Mouse (Mus musculus) cerebellum, postnatal 36 days (tissue): ENCODE results near the gene Olfr551.

Source experiments
- DNase-seq, 2 experiments: peaks; one replicate each; pipeline ENCODE4 v3.0.0; 2021 to 2022; ENCODE audit warnings: mixed read lengths in 2 of 2

Gene Olfr551

DNA sequence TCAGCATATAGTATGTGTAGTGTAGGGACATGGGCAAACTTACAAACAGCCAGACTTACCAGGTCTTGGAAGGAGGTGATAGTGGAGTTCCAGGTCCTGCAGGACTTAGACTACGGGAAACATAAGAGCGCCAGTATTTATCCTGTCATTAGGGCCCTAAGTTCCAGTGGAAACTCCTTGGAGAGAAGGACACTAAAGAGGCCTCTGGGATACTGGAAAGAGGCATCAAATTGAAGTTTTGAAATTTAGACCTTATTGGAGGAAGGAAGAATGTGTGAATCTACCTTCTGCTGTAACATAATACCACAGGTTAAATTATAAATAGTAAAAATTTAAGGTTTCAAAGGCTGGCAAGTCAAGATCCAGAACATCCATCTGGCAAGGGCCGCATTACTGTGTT is at the start of gene Olfr551:
Olfr551 (minus strand) TSS at position 101 of the 400 bp plus-strand sequence.
- no peak for DNase-seq

GRCm38 (mm10) chr7:102638132-102638531 is 46.4 kb upstream of the Olfr551 start, which contains the start of gene Olfr554:
Gene Olfr554, plus strand, starts transcription at chr7:102638432.
- DNase-seq, result no peak

- DNase-seq, result peak; percentile 9 to 37
Observed at GRCm38 (mm10) chr7:102636665-102637064, 45.0 kb upstream of the Olfr551 start.

GRCm38 (mm10) chr7:102620368-102620767 is 28.7 kb upstream of the Olfr551 start:
- DNase-seq, result peak in 1 of 2 experiments; percentile 9

DNA sequence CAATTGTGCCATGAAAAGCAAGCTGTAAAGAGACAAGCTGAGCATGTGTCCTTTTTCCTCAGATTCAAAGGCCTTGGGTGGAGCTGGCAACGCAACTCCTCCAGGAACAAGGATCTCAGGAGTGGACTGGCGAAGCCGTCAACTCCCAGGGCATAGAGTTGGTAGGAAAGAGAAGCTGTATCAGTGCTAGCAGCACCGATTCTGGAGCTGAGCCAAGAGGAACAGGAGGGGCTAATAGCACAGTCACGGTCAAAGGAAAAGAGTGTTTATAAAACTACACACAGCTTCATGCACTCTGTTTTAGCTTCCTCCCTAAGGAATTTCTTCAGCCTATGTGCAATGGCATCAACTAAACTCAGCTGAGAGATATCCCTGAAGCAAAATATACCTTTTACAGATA is 27.9 kb upstream of the Olfr551 start:
- no peak for DNase-seq

- DNase-seq, result no peak
Observed at GRCm38 (mm10) chr7:102618118-102618517, 26.4 kb upstream of the Olfr551 start, which contains the start of gene Olfr553. Gene Olfr553, minus strand, starts transcription at chr7:102618218.

DNA sequence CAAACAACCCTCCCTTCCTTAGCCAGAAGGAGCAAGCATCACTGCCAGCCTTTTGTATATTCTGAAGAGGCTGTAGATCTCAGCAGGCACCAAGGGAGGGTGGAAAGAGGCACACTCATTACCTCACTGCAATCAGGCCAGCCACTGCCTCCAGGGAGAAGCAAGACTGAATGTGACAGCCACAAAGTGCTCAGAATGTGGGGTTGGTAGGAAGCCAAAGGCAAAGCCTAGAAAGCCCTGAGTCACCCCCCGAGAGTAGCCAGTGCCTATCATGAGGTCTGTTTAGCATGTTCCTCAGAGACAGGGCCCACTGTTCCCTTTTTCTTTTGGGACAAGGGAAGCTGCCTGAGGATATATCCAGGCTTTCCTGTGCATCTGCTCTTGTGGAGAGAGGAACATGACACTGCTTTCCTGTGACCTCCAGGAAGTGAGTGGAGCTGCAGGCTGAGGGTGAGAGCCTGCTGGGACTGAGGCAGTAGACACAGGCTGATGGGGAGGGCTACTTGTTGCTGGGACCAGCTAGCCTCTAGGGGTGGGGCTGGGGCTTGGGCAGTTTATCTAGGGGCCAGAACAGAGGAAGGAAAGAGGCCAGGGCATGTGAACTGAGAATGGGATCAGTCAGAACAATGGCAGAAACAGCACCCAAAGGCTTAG is 5.8 kb upstream of the Olfr551 start, which contains the start of gene Olfr552:
Olfr552 (plus strand) TSS at position 393 of the 654 bp plus-strand sequence.
- no peak for DNase-seq

GRCm38 (mm10) chr7:102575998-102576397 is 15.7 kb downstream of the Olfr551 start:
- no peak for DNase-seq

DNA sequence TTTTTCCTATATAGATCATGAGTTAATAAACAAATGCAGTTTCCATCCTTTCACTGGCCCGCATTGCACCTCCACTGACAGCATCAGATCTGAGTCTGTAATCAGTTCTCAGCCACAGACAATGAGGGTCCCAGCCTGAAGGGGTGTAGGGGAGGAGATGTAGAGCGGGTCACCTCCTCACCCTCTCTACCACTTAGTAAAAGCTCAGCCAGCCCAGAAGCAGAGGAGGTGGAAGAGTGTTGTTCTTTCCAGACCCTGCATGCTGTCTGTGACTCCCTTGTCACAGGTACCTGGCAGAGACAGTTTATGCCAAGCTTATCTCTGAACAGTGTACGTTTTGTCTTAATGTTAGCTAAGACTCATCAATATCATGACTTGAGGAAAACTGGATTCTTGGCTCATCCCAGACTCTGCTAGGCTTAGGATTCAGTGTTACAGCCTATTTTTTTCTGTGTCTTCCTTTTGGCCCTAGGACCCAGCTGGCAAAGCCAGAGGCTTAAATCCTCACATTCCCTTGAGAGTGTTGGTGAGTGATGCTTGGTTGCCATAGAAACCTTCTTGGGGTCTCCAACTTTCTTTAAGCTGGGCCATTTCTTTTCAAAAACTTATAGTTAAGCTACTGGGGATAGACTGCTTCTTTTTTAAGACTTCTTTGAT is 18.4 kb downstream of the Olfr551 start:
- DNase-seq, result no peak

DNA sequence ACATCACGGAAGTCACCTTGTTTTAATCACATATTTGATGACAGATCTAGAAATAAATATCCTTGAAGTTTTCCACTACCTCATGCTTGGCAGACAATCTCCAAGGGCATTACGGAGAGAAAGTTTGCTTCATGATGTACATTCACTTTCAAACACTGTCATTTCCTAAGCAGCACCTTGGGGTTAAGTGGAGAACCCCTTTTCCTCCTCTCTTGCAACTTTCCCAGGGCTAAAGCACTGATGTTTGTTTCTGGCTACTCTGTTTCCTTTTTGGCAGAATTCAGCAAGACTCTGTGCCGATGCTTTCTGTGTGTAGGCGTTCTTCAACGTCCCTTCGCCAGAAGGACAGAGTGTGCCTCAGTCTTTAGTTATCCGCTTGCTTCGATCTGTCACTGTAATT is 20.5 kb downstream of the Olfr551 start, which contains the start of gene Olfr550:
Olfr550 (plus strand) TSS at position 301 of the 400 bp plus-strand sequence.
- DNase-seq, result no peak

DNA sequence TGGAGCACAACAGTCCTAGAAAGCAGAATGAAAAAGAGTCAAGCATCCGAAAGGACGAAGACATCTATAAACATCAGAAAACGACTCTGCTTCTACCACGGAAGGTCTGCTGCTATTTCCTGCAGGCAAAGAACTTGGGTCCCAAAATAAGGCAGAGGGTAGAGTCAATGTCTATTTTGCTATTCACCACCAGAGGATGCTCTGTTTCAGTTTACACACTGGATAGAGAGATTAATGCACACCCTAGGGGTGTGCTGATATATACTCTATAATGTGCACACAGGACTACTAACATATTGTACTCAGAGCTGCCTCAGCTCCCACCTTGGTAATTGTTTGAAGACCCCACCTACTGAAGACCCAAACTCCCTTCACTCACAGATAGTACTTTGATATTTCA is 25.5 kb downstream of the Olfr551 start:
- no peak for DNase-seq

DNA sequence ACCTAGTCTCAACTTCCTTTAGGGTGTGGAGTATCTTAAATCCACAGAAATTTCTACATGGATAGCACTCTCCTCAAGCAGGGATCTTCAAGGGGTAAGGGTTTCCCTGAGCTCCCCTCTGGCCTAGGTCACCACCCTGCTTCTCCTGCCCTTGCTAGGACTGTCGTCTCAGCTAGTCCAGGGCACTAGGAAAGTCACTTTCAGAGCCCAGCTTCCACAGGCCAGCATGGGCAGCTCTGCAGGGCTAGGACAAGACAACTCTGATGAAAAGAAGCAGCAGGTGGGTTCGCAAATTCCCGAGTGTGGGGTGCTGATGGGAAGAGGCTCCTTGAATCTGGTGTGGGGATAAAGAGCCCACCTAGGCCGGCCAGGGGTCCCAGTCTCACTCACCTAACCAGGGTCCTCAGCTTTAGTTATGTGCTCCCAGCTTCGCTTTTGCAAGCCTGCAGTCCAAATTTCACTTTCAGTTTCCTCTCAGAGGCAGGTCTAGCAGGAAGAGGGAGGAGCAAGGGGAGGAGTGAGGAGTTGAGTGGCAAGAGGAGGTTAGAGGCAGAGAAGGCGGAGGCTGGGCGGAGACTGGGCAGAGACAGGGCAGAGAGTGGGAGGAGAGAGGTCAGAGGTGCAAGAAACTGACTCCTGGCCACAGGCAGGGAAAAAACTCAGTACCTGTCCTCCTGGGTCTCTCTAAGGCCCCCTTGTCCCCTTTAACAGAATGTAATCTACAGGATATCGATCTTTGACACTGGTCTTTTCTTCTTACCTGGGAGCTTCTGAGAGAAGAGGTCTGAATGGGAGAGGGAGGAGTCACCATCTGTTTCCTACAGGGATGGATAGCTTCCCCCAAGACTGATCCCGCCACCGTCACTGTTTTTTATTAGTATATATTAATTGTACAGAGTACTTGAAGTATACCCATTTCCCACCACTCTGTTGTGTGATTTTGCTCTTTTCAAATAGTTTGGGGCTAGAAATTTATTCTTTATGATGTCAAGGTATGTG is 26.4 kb downstream of the Olfr551 start, which contains the start of gene Trim21:
Trim21 (minus strand) TSS at position 488 of the 999 bp plus-strand sequence.
- DNase-seq, result peak; percentile 36 to 40

GRCm38 (mm10) chr7:102553279-102553678 is 38.4 kb downstream of the Olfr551 start:
- DNase-seq, result no peak

GRCm38 (mm10) chr7:102549570-102549969 is 42.1 kb downstream of the Olfr551 start, which contains the start of gene Olfr549:
Gene Olfr549, plus strand, starts transcription at chr7:102549870.
- no peak for DNase-seq

GRCm38 (mm10) chr7:102541251-102541650 is 50.4 kb downstream of the Olfr551 start:
- DNase-seq, result no peak

- no peak for DNase-seq
Observed at GRCm38 (mm10) chr7:102540596-102540995, 51.1 kb downstream of the Olfr551 start, which contains the start of gene Olfr548-ps1. Gene Olfr548-ps1, plus strand, starts transcription at chr7:102540896.

DNA sequence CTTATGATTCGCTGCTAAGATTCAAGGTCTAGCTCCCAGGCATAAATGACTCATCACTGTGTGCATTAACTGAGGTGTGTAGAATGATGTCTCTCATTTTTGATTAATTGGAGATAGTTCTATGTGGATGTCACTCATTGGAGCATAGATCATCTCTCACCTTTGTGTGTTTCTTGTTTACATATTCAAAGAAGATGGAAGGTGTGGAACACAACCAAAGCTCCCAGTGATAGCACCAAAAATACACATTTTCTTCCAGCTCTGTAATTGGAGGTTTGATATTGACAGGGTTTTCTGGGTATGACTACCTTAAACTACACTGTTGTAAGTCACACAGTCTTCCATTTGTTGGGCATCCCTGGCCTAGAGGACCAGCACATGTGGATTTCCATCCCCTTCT is 57.2 kb downstream of the Olfr551 start, which contains the start of gene Olfr547:
Olfr547 (plus strand) TSS at position 301 of the 400 bp plus-strand sequence.
- no peak for DNase-seq
